Mouse (Mus musculus): ENCODE measurements around the gene Myh3.

GRCm38 (mm10) chr11:67105689-67106088 lies 27.6 kb downstream of the Myh3 start:
- TF ChIP-seq TCF12 (IDR thresholded peaks at IDR 0.05; ENCODE audit: insufficient read depth, poor library complexity, severe bottlenecking), result peak; percentile 93
- no peak for TF ChIP-seq POLR2A (IDR thresholded peaks at IDR 0.05; ENCODE audit: insufficient read length, low read depth)
- TF ChIP-seq POLR2AphosphoS2 (IDR thresholded peaks at IDR 0.05; ENCODE audit: insufficient read length, low read depth), result no peak
- TF ChIP-seq CEBPB (IDR thresholded peaks at IDR 0.05; ENCODE audit: insufficient read depth, poor library complexity, severe bottlenecking), result no peak
- TF ChIP-seq MYOG (IDR thresholded peaks at IDR 0.05; ENCODE audit: control insufficient read depth in 1 of 3, insufficient read depth in 1 of 3, insufficient read length in 2 of 3, low read depth in 2 of 3), result peak; percentile 20 to 92 (median 91)
- no peak for TF ChIP-seq REST (IDR thresholded peaks at IDR 0.05; ENCODE audit: insufficient read depth, insufficient read length)
- TF ChIP-seq MAX (IDR thresholded peaks at IDR 0.05; ENCODE audit: low read depth), result no peak
- TF ChIP-seq USF1 (IDR thresholded peaks at IDR 0.05; ENCODE audit: low read depth), result no peak
- peak; percentile 55 to 85 (median 61) for TF ChIP-seq MYOD1 (IDR thresholded peaks at IDR 0.05; ENCODE audit: control insufficient read depth in 1 of 3, insufficient read length in 2 of 3, low read depth in 2 of 3)

Measured in myocyte (in vitro differentiated cells).